Mouse (Mus musculus): ENCODE measurements around the gene Unc45b. TPM values are rescaled to one million over a fixed set of nuclear protein-coding genes. Genes with fewer than 3 reads are reported as not detected.
"Not testable (repeated sequence)": the region's sequence is repeated elsewhere in the genome, so short reads cannot be mapped to it uniquely, and the experiment has no call there.

The Unc45b gene
- polyA plus RNA-seq, 1 experiment from 2014 or later = 0.25 TPM

DNA sequence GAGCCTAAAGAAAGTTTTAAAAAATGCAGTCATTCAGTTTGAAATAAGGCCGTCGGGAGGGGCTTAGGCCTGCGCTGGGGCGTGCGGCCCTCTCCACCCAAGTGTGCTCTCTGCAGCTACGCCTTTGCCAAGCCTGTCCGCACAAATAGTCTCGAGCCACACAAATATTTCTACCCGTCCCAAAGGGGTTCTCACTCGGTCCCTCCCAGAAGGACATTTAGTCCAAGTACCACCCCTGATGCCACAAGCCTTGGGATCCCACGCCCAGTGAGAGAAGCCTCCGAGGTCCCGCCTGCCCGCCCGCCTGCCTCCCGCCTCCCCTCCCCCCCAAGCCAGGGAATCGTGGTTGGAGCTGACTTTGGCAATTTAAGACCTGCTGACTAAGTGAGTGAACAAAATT lies 72.8 kb downstream of the Unc45b start:
- ATAC-seq = no peak
- Histone ChIP-seq H3K4me1 (no peaks in the 10 kb centered on the region), H3K27ac (no peak overlapping the region), H3K9ac (no peak overlapping the region), H3K4me3 (no peak overlapping the region), H3K27me3 (no peaks in the 10 kb centered on the region), H3K4me2 (no peak overlapping the region), H3K9me3 (replicated peaks) (no peaks in the 10 kb centered on the region), H3K36me3 (ENCODE audit: poor library complexity, severe bottlenecking) (peaks cover 52% of the 10 kb centered on the region)
- WGBS = 85% methylated on average over 17 of the region's 17 CpGs

DNA sequence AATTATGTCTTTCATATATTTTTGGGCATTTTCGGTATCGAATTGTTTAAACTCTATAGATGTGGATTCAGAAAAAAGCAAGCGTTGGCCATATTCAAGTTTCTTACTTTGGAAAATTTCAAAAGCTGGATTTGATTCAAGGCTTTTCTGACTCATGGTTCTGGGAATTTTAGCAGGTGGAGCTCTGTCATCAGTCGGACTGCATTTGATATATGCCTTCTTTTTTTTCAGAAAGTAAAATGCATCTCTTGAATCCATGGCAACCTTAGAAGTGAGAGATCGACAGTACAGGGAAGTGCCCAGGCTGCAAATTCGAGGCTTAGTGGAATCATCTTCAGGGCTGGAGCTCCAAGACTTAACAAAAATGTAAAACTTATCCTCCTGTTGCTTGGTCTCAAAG lies 77.3 kb downstream of the Unc45b start:
- Histone ChIP-seq H3K4me1 (peaks cover 11% of the 10 kb centered on the region), H3K4me2 (no peak overlapping the region), H3K36me3 (ENCODE audit: poor library complexity, severe bottlenecking) (peaks cover 22% of the 10 kb centered on the region), H3K4me3 (no peak overlapping the region), H3K9me3 (replicated peaks) (no peaks in the 10 kb centered on the region), H3K9ac (no peak overlapping the region), H3K27me3 (peaks cover 3% of the 10 kb centered on the region; the same call in 1 of the 2 replicates), H3K27ac (no peak overlapping the region)
- no peak for ATAC-seq
- WGBS = 94% methylated on average over 6 of the region's 6 CpGs

DNA sequence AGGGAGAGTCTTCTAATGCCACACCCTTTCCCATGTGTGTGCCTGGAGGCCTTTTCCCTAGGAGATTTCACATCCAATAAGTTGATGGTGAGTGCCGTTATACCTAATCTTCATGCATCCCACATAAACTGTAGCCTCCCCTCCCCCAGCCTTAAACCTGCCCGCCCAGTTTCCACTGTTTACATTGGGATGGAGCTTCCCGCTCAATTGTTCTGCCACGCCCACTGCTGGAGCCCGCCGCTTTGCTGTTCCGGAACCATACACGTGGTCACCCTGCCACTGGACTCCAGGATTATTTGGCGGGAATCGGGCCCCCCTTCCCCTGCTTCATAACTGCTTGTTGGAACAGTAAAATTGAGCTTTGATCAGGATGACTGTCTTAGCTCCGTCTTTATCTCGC lies 79.0 kb downstream of the Unc45b start:
- Histone ChIP-seq H3K9me3 (replicated peaks) (no peaks in the 10 kb centered on the region), H3K27ac (no peak overlapping the region), H3K36me3 (ENCODE audit: poor library complexity, severe bottlenecking) (peaks cover 16% of the 10 kb centered on the region), H3K4me1 (peaks cover 11% of the 10 kb centered on the region), H3K4me2 (peak overlapping the region; percentile 64), H3K9ac (no peak overlapping the region), H3K27me3 (peaks cover 3% of the 10 kb centered on the region; the same call in 1 of the 2 replicates), H3K4me3 (no peak overlapping the region)
- ATAC-seq = no peak
- WGBS = 56% methylated on average over 12 of the region's 12 CpGs

DNA sequence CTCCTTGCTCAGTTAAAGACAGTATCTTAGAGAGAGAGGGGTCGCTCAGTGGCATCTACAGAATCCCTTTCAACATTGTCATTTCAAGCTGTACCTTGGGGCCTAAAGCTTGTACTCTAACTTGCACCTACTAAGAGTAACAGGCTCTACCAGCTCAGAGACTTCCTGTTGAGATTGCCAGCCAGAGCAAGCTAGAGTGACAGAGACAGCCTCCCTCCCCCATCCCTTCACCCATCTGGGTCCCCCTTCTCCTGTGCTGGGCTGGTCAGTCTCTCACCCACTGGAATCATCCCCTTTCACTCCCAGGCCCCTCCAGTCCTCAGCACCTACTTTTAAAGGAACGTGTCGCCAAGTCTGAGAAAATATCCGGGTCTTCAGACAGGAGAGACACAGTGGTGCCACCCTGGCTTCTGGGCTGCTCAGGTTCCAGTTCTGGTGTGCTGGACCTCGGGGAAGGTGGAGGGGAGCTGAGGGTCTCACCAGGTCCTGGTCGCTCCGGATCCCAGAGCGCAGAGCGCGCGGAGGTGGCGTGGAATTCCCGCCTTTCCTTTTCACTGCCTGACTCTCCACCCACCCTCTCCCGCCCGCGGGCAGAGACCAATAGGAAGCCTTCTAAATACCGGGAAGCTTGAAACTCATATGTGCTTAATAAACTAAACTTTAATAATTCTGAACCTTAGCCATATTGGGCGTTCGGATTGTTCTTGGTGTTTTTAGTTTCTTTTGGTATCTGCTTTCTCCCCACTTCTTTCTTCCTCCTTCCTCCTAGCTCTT lies 80.4 kb downstream of the Unc45b start:
- H3K27ac ChIP-seq; H3K27me3 ChIP-seq; H3K9me3 ChIP-seq (replicated peaks); H3K36me3 ChIP-seq (ENCODE audit: poor library complexity, severe bottlenecking): not testable (repeated sequence)
- peak; percentile 58; the same call in 1 of the 2 replicates for ATAC-seq
- H3K4me1 ChIP-seq = peaks cover 11% of the 10 kb centered on the region
- H3K9ac ChIP-seq = peak overlapping the region; percentile 52
- WGBS = 16% methylated on average over 19 of the region's 19 CpGs
- H3K4me2 ChIP-seq = peak overlapping the region; percentile 64
- peak overlapping the region; percentile 36 for H3K4me3 ChIP-seq

DNA sequence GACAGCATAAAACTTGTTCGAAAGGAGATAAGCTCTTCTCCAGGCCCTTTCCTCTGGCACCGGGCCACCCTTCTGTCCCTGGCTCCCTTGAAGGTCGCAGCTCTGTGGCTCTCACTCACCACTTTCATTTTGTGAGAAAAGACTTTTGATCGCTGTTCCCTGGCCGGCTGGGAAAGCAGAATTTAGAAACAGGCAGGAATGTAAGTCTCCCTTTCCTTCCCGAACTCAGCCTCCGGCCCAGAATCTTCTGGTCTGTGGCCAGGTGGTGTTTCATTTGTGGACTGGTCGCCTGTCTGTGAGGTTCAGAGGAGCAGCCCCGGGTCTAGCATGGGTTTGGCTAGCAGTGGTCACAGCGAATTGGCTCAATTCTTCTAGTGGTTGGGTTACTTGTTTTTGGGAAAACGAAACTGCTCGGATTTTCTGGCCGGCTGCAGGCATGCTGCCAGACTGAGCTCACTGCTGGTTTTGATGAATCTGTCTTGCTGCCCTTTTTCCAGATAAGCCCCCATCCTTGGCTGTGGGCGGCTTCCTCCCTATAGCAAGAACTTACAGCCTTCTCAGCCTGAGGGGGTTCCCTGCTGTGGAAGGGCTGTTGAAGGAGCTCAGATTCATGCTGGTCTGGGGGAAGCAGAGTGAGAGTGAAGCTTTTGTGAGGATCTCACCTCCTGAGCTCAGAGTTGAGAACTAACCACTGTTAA lies 81.3 kb downstream of the Unc45b start, which contains the start of gene Slfn9:
Gene Slfn9 (minus strand): TSS at position 362 of the 698 bp plus-strand sequence.
- ATAC-seq = no peak

More for the DNA sequence above, 81.3 kb downstream of the Unc45b start, which contains the start of gene Slfn9:
- Histone ChIP-seq H3K4me2 (peak within 1 kb of the TSS; percentile 64), H3K27ac (no peak within 1 kb of the TSS), H3K9ac (peak within 1 kb of the TSS; percentile 52), H3K4me3 (peak within 1 kb of the TSS; percentile 36), H3K36me3 (ENCODE audit: poor library complexity, severe bottlenecking) (no peaks in the 10 kb centered on the region), H3K4me1 (peaks cover 11% of the 10 kb centered on the region), H3K27me3 (peaks cover 3% of the 10 kb centered on the region; the same call in 1 of the 2 replicates), H3K9me3 (replicated peaks) (no peaks in the 10 kb centered on the region)
- WGBS = 9% methylated on average over 14 of the region's 14 CpGs

Small RNA genes within 50 kb of the gene (microRNA-seq; reads per million reads assigned to microRNA genes)
- gene Mir7679 = not detected

Other genes with a start within 250 kb of the Unc45b start
- 0.18 and 0.42 TPM in 2 replicates for gene Cct6b, start 146.2 kb upstream of the Unc45b start, polyA plus RNA-seq (2015; fragmentation: Nextera tagmentation; extraction: Ambion mirVana)
- 34.8 and 38.1 TPM in 2 replicates for gene Zfp830, start 146.2 kb upstream of the Unc45b start, polyA plus RNA-seq (2015; fragmentation: Nextera tagmentation; extraction: Ambion mirVana)
- gene Lig3, start 129.4 kb upstream of the Unc45b start, polyA plus RNA-seq (2015; fragmentation: Nextera tagmentation; extraction: Ambion mirVana) = 31.4 and 35.9 TPM in 2 replicates
- gene Rffl, start 39.3 kb upstream of the Unc45b start, polyA plus RNA-seq (2015; fragmentation: Nextera tagmentation; extraction: Ambion mirVana) = 14.4 and 15.1 TPM in 2 replicates
- gene Rad51d, start 19.9 kb upstream of the Unc45b start, polyA plus RNA-seq (2015; fragmentation: Nextera tagmentation; extraction: Ambion mirVana) = 10.9 and 12.8 TPM in 2 replicates
- 0.22 and 0.42 TPM in 2 replicates for gene Fndc8, start 18.4 kb upstream of the Unc45b start, polyA plus RNA-seq (2015; fragmentation: Nextera tagmentation; extraction: Ambion mirVana)
- 28.1 and 35.9 TPM in 2 replicates for gene Nle1, start 2.1 kb upstream of the Unc45b start, polyA plus RNA-seq (2015; fragmentation: Nextera tagmentation; extraction: Ambion mirVana)
- 0.18 and 0.30 TPM in 2 replicates for gene Slfn5, start 40.8 kb downstream of the Unc45b start, polyA plus RNA-seq (2015; fragmentation: Nextera tagmentation; extraction: Ambion mirVana)
- gene Slfn9, start 81.3 kb downstream of the Unc45b start, polyA plus RNA-seq (2015; fragmentation: Nextera tagmentation; extraction: Ambion mirVana) = 9.3 and 10.2 TPM in 2 replicates
- 0.09 and 0.17 TPM in 2 replicates for gene Slfn8, start 110.3 kb downstream of the Unc45b start, polyA plus RNA-seq (2015; fragmentation: Nextera tagmentation; extraction: Ambion mirVana)
- 0.28 and 0.61 TPM in 2 replicates for gene Slfn2, start 154.6 kb downstream of the Unc45b start, polyA plus RNA-seq (2015; fragmentation: Nextera tagmentation; extraction: Ambion mirVana)
- not detected in 2 replicates for gene Slfn1, start 206.3 kb downstream of the Unc45b start, polyA plus RNA-seq (2015; fragmentation: Nextera tagmentation; extraction: Ambion mirVana)